Mouse (Mus musculus) E14TG2a.4 (cell line): ENCODE data around the gene Trpm3.

ENCODE experiments used
- CTCF ChIP-seq: conservative IDR thresholded peaks from 2 replicates; pipeline ENCODE4 v1.5.1; 2014; ENCODE audit warnings: low read length
- NANOG ChIP-seq: IDR thresholded peaks from 2 replicates; pipeline ENCODE4 v1.6.1; 2014; ENCODE audit warnings: borderline replicate concordance, low read length, mixed read lengths
- POU5F1 ChIP-seq: IDR thresholded peaks from 2 replicates; pipeline ENCODE4 v1.6.1; 2014; ENCODE audit warnings: low read length, borderline replicate concordance

DNA sequence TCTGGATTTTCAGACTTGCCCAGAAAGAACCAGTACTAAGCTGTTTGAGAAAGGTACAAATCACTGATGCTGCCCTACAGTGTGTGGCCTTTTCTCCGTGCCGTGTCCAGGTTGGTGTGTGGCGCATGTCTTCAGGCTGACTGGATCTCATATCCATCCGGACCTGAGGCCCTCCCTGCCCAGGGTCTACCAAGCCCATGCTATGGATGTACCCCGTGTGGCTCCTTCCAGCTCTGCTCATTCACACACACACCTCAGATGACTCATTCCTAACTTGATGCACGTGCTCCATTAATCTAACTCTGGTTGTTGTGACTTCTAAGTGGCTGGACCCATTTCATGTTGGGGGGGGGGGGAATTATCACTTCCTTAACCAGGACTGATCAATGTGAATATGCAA is 789.5 kb downstream of the Trpm3 start:
- TF ChIP-seq CTCF (no peak), NANOG (no peak), POU5F1 (no peak)
